Mouse (Mus musculus): ENCODE data around the gene Mllt10.

- no peak for TF ChIP-seq POLR2A (IDR thresholded peaks at IDR 0.05; ENCODE audit: low read depth, low read length)
- TF ChIP-seq CTCF (IDR thresholded peaks at IDR 0.05; ENCODE audit: extremely low read depth, insufficient read depth, insufficient read length, insufficient replicate concordance), result no peak
Observed at GRCm38 (mm10) chr2:18071947-18072346, 16.9 kb downstream of the Mllt10 start.
